Mouse (Mus musculus) C2C12 (cell line): ENCODE measurements around the gene Cdc42ep2.
"Not testable (repeated sequence)": the region's sequence is repeated elsewhere in the genome, so short reads cannot be mapped to it uniquely, and the experiment has no call there.

Experiments used
- CTCF ChIP-seq: IDR thresholded peaks from one replicate; pipeline ENCODE4 v1.5.1; 2011; ENCODE audit not compliant: control insufficient read depth, insufficient read depth, insufficient read length
- MYOG ChIP-seq: IDR thresholded peaks from one replicate; pipeline ENCODE4 v1.6.1; 2011; ENCODE audit not compliant: control insufficient read depth, insufficient read length; ENCODE audit errors: extremely low read depth

DNA sequence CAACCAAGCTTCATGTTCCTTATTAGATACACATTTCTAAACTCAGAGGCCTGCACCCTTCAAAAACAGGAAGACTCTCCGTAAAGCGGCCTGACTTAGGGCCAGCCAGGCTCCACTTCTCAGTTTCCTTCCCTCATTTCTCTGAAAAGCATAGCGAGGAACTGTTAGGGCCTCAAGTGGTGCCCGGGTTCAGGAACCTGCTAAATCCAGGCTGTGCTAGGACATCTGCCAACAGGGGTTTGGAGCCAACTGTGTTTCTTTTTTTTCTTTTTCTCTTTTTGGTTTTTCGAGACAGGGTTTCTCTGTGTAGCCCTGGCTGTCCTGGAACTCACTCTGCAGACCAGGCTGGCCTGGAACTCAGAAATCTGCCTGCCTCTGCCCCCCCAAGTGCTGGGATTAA is 42.5 kb downstream of the Cdc42ep2 start:
- not testable (repeated sequence) for TF ChIP-seq CTCF, MYOG
